Mouse (Mus musculus) testis, adult 2 months (tissue): ENCODE measurements around the gene Kiss1r. TPM values are rescaled to one million over a fixed set of nuclear protein-coding genes. Genes with fewer than 3 reads are reported as not detected.
"Not testable (repeated sequence)": the region's sequence is repeated elsewhere in the genome, so short reads cannot be mapped to it uniquely, and the experiment has no call there.

Source experiments
- H3K27ac ChIP-seq: fragments of 200-500 bp; 2 replicates; pipeline ENCODE4 v1.5.1; 2012; ENCODE audit warnings: low read depth, low read length; ENCODE audit not compliant: control insufficient read depth, insufficient read depth
- H3K27me3 ChIP-seq: fragments of 200-500 bp; 2 replicates; pipeline ENCODE4 v1.6.1; 2012; ENCODE audit warnings: mild to moderate bottlenecking, low read length, moderate library complexity; ENCODE audit not compliant: control insufficient read depth, insufficient read depth
- H3K36me3 ChIP-seq: fragments of 200-500 bp; 2 replicates; pipeline ENCODE4 v1.6.1; 2012; ENCODE audit warnings: mild to moderate bottlenecking, low read length; ENCODE audit not compliant: control insufficient read depth, insufficient read depth
- H3K4me1 ChIP-seq: fragments of 200-500 bp; 2 replicates; pipeline ENCODE4 v1.6.1; 2012; ENCODE audit warnings: low read length; ENCODE audit not compliant: control insufficient read depth, insufficient read depth
- H3K4me3 ChIP-seq: fragments of 200-500 bp; 2 replicates; pipeline ENCODE4 v1.5.1; 2012; ENCODE audit warnings: low read depth, mild to moderate bottlenecking, low read length, moderate library complexity, mixed read lengths; ENCODE audit not compliant: control insufficient read depth
- CTCF ChIP-seq: fragments of 200-500 bp; IDR thresholded peaks from 2 replicates; pipeline ENCODE4 v1.5.1; 2012; ENCODE audit warnings: low read depth, mild to moderate bottlenecking, inconsistent platforms, low read length, moderate library complexity; ENCODE audit not compliant: control insufficient read depth, insufficient read depth, insufficient replicate concordance
- POLR2A ChIP-seq: fragments of 200-500 bp; IDR thresholded peaks from 2 replicates; pipeline ENCODE4 v1.6.1; 2012; ENCODE audit warnings: low read depth, mild to moderate bottlenecking, inconsistent platforms, low read length, moderate library complexity; ENCODE audit not compliant: control insufficient read depth
- polyA plus RNA-seq: library from polyadenylated mRNA; depleted of rRNA; stranded (reverse); fragments of >200 nt; gene quantifications from 2 replicates; pipeline ENCODE4 v1.2.3, GENCODE M21; 2012

The Kiss1r gene
- polyA plus RNA-seq, 1 experiment: 0.99 TPM

GRCm38 (mm10) chr10:79949873-79950272 is 33.1 kb downstream of the Kiss1r start:
- Histone ChIP-seq H3K36me3 (no peaks in the 10 kb centered on the region), H3K27me3 (no peaks in the 10 kb centered on the region), H3K27ac (no peak overlapping the region), H3K4me1 (no peaks in the 10 kb centered on the region), H3K4me3 (no peak overlapping the region)
- TF ChIP-seq CTCF: no peak
- no peak for TF ChIP-seq POLR2A

GRCm38 (mm10) chr10:79950661-79951060 is 33.9 kb downstream of the Kiss1r start:
- H3K4me1 ChIP-seq: no peaks in the 10 kb centered on the region
- no peak overlapping the region for H3K27ac ChIP-seq
- no peak for TF ChIP-seq CTCF
- no peak for TF ChIP-seq POLR2A
- H3K4me3 ChIP-seq: no peak overlapping the region
- H3K36me3 ChIP-seq: no peaks in the 10 kb centered on the region
- H3K27me3 ChIP-seq: no peaks in the 10 kb centered on the region

- Histone ChIP-seq H3K27me3 (no peaks in the 10 kb centered on the region), H3K27ac (no peak overlapping the region), H3K36me3 (no peaks in the 10 kb centered on the region), H3K4me1 (no peaks in the 10 kb centered on the region), H3K4me3 (no peak overlapping the region)
- TF ChIP-seq CTCF: 0 out of 2 replicates have a peak, but pooled peaks have one; percentile 14
- no peak for TF ChIP-seq POLR2A
These were observed 37.2 kb downstream of the Kiss1r start for GRCm38 (mm10) chr10:79953946-79954345.

- Histone ChIP-seq H3K27ac (no peak overlapping the region), H3K27me3 (no peaks in the 10 kb centered on the region), H3K4me1 (peaks cover 2% of the 10 kb centered on the region), H3K4me3 (no peak overlapping the region), H3K36me3 (no peaks in the 10 kb centered on the region)
- no peak for TF ChIP-seq POLR2A
- TF ChIP-seq CTCF: no peak
These were observed 38.9 kb downstream of the Kiss1r start for GRCm38 (mm10) chr10:79955691-79956090.

- no peak for TF ChIP-seq CTCF
- Histone ChIP-seq H3K4me1 (peaks cover 4% of the 10 kb centered on the region), H3K36me3 (no peaks in the 10 kb centered on the region), H3K4me3 (no peak overlapping the region), H3K27ac (no peak overlapping the region), H3K27me3 (no peaks in the 10 kb centered on the region)
These were observed 39.9 kb downstream of the Kiss1r start for GRCm38 (mm10) chr10:79956643-79957154.

GRCm38 (mm10) chr10:79958140-79958816 is 41.5 kb downstream of the Kiss1r start:
- Histone ChIP-seq H3K27me3 (no peaks in the 10 kb centered on the region), H3K36me3 (no peaks in the 10 kb centered on the region; the same call in 1 of the 2 replicates), H3K27ac (no peak overlapping the region), H3K4me3 (no peak overlapping the region), H3K4me1 (peaks cover 4% of the 10 kb centered on the region)
- TF ChIP-seq POLR2A (no peak), CTCF (peak; percentile 80; the same call in 1 of the 2 replicates)

- H3K4me1 ChIP-seq, H3K4me3 ChIP-seq, H3K36me3 ChIP-seq, H3K27me3 ChIP-seq, H3K27ac ChIP-seq: not testable (repeated sequence)
These were observed 42.6 kb downstream of the Kiss1r start for GRCm38 (mm10) chr10:79959412-79959811.
